12 mouse cellular contexts compared by ENCODE assay signal in the genomic region with DNA sequence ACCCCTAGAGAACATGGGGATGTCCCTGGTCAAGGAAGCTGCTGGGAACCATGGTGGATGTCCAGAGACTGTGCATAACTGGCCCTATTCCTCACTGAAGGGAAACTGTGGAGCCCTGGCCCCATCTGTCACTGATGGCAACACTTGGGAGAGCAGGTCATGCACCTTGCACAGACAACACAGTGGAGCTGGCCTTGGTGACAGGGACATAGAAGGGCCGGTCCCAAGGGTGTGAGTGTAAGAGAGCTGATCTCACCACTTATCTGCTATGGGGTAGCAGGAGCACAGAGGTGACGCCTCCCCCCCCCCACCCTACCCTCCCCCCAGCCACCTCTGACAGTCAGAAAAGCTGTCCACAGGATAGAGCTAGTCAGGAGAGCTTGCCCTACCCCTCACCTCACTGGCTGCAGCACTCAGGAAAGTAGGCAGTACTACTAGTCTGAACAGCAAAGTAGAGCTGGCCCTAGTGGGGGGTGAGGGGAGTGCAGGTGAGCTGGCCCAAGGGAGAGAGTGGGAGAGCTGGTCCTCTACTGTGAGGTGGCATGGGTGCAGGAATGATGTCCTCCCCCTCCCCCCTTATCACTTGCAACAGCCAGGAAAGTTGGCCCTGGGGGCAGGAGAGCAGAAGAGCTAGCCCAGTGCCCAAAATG. TPM values are rescaled to one million over a fixed set of nuclear protein-coding genes. Genes with fewer than 3 reads are reported as not detected.
DNase-seq lines count a peak whose midpoint lies in the region; ATAC-seq and TF ChIP-seq lines count a peak whose summit lies in the region.
"Had no signal": no experiment of that assay in that cellular context is flagged by ENCODE, and none has a peak within 500 bp of the region (broad histone marks: within the 10 kb centered on the region; RNA-seq: fewer than 3 reads in every experiment).

No protein-coding gene starts in this region.

- H3K4me1 ChIP-seq in forebrain, embryonic 12.5 days: no peaks in the 10 kb centered on the region
- no peaks in the 10 kb centered on the region for H3K4me1 ChIP-seq in forebrain, embryonic 10.5 days
- H3K4me1 ChIP-seq in thymus, adult 2 months (replicated peaks; ENCODE audit: control insufficient read depth, insufficient read depth, low read length): no peaks in the 10 kb centered on the region
- H3K4me1 ChIP-seq in liver, embryonic 12.5 days: no peaks in the 10 kb centered on the region

- no peak for TF ChIP-seq POLR2A in thymus, adult 2 months (IDR thresholded peaks at IDR 0.05; ENCODE audit: control insufficient read depth, extremely low read depth, insufficient read depth, low read length, poor library complexity)

- H3K27ac ChIP-seq in forebrain, embryonic 12.5 days: no peak overlapping the region
- H3K27ac ChIP-seq in forebrain, embryonic 10.5 days: no peak overlapping the region
- no peak overlapping the region for H3K27ac ChIP-seq in left cerebral cortex, adult 2 months
- no peak overlapping the region for H3K27ac ChIP-seq in thymus, adult 2 months (ENCODE audit: control insufficient read depth, insufficient read depth, low read length)
- no peak overlapping the region for H3K27ac ChIP-seq in liver, embryonic 12.5 days

- no peak overlapping the region for H3K4me3 ChIP-seq in forebrain, embryonic 12.5 days (replicated peaks)
- no peak overlapping the region for H3K4me3 ChIP-seq in forebrain, embryonic 10.5 days
- H3K4me3 ChIP-seq in left cerebral cortex, adult 2 months: no peak overlapping the region
- no peak overlapping the region for H3K4me3 ChIP-seq in thymus, adult 2 months (ENCODE audit: control insufficient read depth, insufficient read depth, low read length)
- no peak overlapping the region for H3K4me3 ChIP-seq in liver, embryonic 12.5 days

- 0 out of 2 replicates have a peak, but pooled peaks have one; percentile 9 for ATAC-seq in forebrain, embryonic 12.5 days (ENCODE audit: low FRiP score)
- ATAC-seq in liver, embryonic 12.5 days: no peak
- ATAC-seq: intestine, embryonic 16.5 days had no signal

- no peak for DNase-seq in forebrain, embryonic 10.5 days (ENCODE audit: extremely low spot score, low spot score)
- no peak for DNase-seq in left cerebral cortex, adult 2 months (ENCODE audit: extremely low spot score in 1 of 2, low spot score in 2 of 2)
- no peak for DNase-seq in left cerebral cortex, adult 11 months (ENCODE audit: low spot score)
- peak; percentile 4 for DNase-seq in thymus, adult 2 months
- no peak for DNase-seq in thymus, postnatal 14 days
- no peak for DNase-seq in cerebellum, adult 11-12 months
- DNase-seq: gastrocnemius, postnatal 36 days; spleen, adult 18-20 months; thymus, adult 18-20 months had no signal

- no peak overlapping the region for H3K9ac ChIP-seq in forebrain, embryonic 12.5 days
- H3K9ac ChIP-seq in liver, embryonic 12.5 days: no peak overlapping the region

- H3K9me3 ChIP-seq in forebrain, embryonic 12.5 days: no peaks in the 10 kb centered on the region
- no peaks in the 10 kb centered on the region for H3K9me3 ChIP-seq in forebrain, embryonic 10.5 days
- no peaks in the 10 kb centered on the region for H3K9me3 ChIP-seq in liver, embryonic 12.5 days (replicated peaks)

- H3K27me3 ChIP-seq in forebrain, embryonic 12.5 days: no peaks in the 10 kb centered on the region
- H3K27me3 ChIP-seq in forebrain, embryonic 10.5 days (ENCODE audit: poor library complexity, severe bottlenecking): no peaks in the 10 kb centered on the region
- H3K27me3 ChIP-seq in thymus, adult 2 months (ENCODE audit: control insufficient read depth, insufficient read depth, low read length): no peaks in the 10 kb centered on the region
- H3K27me3 ChIP-seq in liver, embryonic 12.5 days (replicated peaks): no peaks in the 10 kb centered on the region

- TF ChIP-seq CTCF in left cerebral cortex, adult 2 months (IDR thresholded peaks at IDR 0.05): peak; percentile 7
- no peak for TF ChIP-seq CTCF in thymus, adult 2 months (IDR thresholded peaks at IDR 0.05; ENCODE audit: borderline replicate concordance, control insufficient read depth, extremely low read depth, insufficient read depth, low read length, poor library complexity)

- H3K4me2 ChIP-seq in forebrain, embryonic 12.5 days: no peak overlapping the region
- H3K4me2 ChIP-seq in liver, embryonic 12.5 days: no peak overlapping the region

- intact Hi-C loops in left cerebral cortex, adult 2 months (cut with DNase I): no loop called here

- no peaks in the 10 kb centered on the region for H3K36me3 ChIP-seq in forebrain, embryonic 12.5 days (replicated peaks)
- no peaks in the 10 kb centered on the region for H3K36me3 ChIP-seq in forebrain, embryonic 10.5 days (replicated peaks)
- H3K36me3 ChIP-seq in thymus, adult 2 months (ENCODE audit: control insufficient read depth, insufficient read depth, low read length): no peaks in the 10 kb centered on the region
- no peaks in the 10 kb centered on the region for H3K36me3 ChIP-seq in liver, embryonic 12.5 days

- 89% methylated on average over 2 of the region's 2 CpGs for WGBS in forebrain, embryonic 12.5 days
- WGBS in forebrain, embryonic 10.5 days: 93% methylated on average over 2 of the region's 2 CpGs
- 90% methylated on average over 2 of the region's 2 CpGs for WGBS in thymus, adult 2 months
- WGBS in liver, embryonic 12.5 days (ENCODE audit: insufficient replicate concordance): 60% methylated on average over 2 of the region's 2 CpGs

RNA-seq across cellular contexts. Expression of a gene that starts 17.7 kb away (rescaled TPM):
- 0.90 and 1.6 TPM in 2 replicates for polyA plus RNA-seq in forebrain, embryonic 12.5 days (2016; fragmentation: Nextera tagmentation; extraction: Ambion mirVana)
- 0.22 and 0.47 TPM in 2 replicates for polyA plus RNA-seq in forebrain, embryonic 10.5 days (2016; fragmentation: Nextera tagmentation; extraction: Ambion mirVana)
- 10 to 100 TPM; 26.3 to 33.7 TPM for total RNA-seq in left cerebral cortex, adult 2 months (2021)
- polyA plus RNA-seq in thymus, adult 2 months (2012; rRNA removed): 0.28 and 0.78 TPM in 2 replicates
- 0.01 TPM in 1 of 2 replicates, not detected in the other for polyA plus RNA-seq in liver, embryonic 12.5 days (2016; fragmentation: Nextera tagmentation; extraction: Ambion mirVana)
